Mouse (Mus musculus) hindbrain, embryonic 14.5 days (tissue): ENCODE measurements around the gene Ambra1. TPM values are rescaled to one million over a fixed set of nuclear protein-coding genes. Genes with fewer than 3 reads are reported as not detected.

Experiments
- ATAC-seq: fragments of 200-750 bp; cut with Nextera tagmentation; 2 replicates; pipeline ENCODE4 v1.8.0; 2017; ENCODE audit warnings: moderate number of reproducible peaks, mild to moderate bottlenecking, moderate TSS enrichment, moderate library complexity; ENCODE audit not compliant: low FRiP score
- DNase-seq: peaks from one replicate; pipeline ENCODE4 v3.0.0-alpha.2; 2015; ENCODE audit warnings: low spot score
- H3K27ac ChIP-seq: fragments of 300-500 bp; sonication (generic); 2 replicates; pipeline ENCODE4 v1.5.1; 2014; ENCODE audit warnings: mild to moderate bottlenecking, moderate library complexity
- H3K27me3 ChIP-seq: fragments of 300-500 bp; sonication (generic); 2 replicates; pipeline ENCODE4 v1.6.1; 2014; ENCODE audit warnings: mild to moderate bottlenecking, low read length, mixed read lengths; ENCODE audit not compliant: control insufficient read depth, insufficient read depth
- H3K36me3 ChIP-seq: fragments of 300-500 bp; sonication (generic); replicated peaks from 2 replicates; pipeline ENCODE4 v1.6.1; 2014; ENCODE audit not compliant: control insufficient read depth, insufficient read depth
- H3K4me1 ChIP-seq: fragments of 300-500 bp; sonication (generic); replicated peaks from 2 replicates; pipeline ENCODE4 v1.6.1; 2014; ENCODE audit warnings: antibody characterized with exemption, low read length, mixed read lengths; ENCODE audit not compliant: control insufficient read depth, insufficient read depth
- H3K4me2 ChIP-seq: fragments of 300-500 bp; sonication (generic); replicated peaks from 2 replicates; pipeline ENCODE4 v1.6.1; 2014; ENCODE audit warnings: mild to moderate bottlenecking, moderate library complexity
- H3K4me3 ChIP-seq: fragments of 300-500 bp; sonication (generic); replicated peaks from 2 replicates; pipeline ENCODE4 v1.5.1; 2014; ENCODE audit warnings: mild to moderate bottlenecking, low read length
- H3K9ac ChIP-seq: fragments of 300-500 bp; sonication (generic); 2 replicates; pipeline ENCODE4 v1.6.1; 2014
- H3K9me3 ChIP-seq: fragments of 300-500 bp; sonication (generic); 2 replicates; pipeline ENCODE4 v1.6.1; 2016; ENCODE audit warnings: low read length; ENCODE audit not compliant: control insufficient read depth
- WGBS: fragments of 180-500 bp; shearing (Covaris S2); extraction: QIAGEN DNeasy Blood & Tissue Kit; methylation state at CpG from one replicate; pipeline ENCODE4 v1.1.7; 2014; 5-methylcytosine and 5-hydroxymethylcytosine counted together
- polyA plus RNA-seq: library from polyadenylated mRNA; unstranded; fragments of >200 nt; fragmentation: Nextera tagmentation; extraction: Ambion mirVana; gene quantifications from 2 replicates; pipeline ENCODE4 v1.2.1, GENCODE M21; 2014

Gene Ambra1
- polyA plus RNA-seq, 1 experiment from 2014 or later = 22.2 TPM

GRCm38 (mm10) chr2:91779166-91779565 is 49.2 kb downstream of the Ambra1 start:
- H3K9me3 ChIP-seq = no peaks in the 10 kb centered on the region
- no peak overlapping the region for H3K4me2 ChIP-seq
- no peak overlapping the region for H3K4me3 ChIP-seq
- H3K27ac ChIP-seq = 0 out of 2 replicates have a peak overlapping the region, but pooled peaks have one; percentile 4
- H3K27me3 ChIP-seq = no peaks in the 10 kb centered on the region
- no peaks in the 10 kb centered on the region for H3K4me1 ChIP-seq
- H3K9ac ChIP-seq = no peak overlapping the region
- WGBS = 76% methylated on average over 3 of the region's 3 CpGs
- ATAC-seq = no peak
- DNase-seq = peak; percentile 73
- H3K36me3 ChIP-seq = peaks cover 12% of the 10 kb centered on the region

GRCm38 (mm10) chr2:91791621-91792020 is 61.7 kb downstream of the Ambra1 start:
- no peaks in the 10 kb centered on the region for H3K27me3 ChIP-seq
- 36% methylated on average over 2 of the region's 2 CpGs for WGBS
- no peaks in the 10 kb centered on the region for H3K9me3 ChIP-seq
- no peak overlapping the region for H3K9ac ChIP-seq
- H3K4me1 ChIP-seq = no peaks in the 10 kb centered on the region
- H3K27ac ChIP-seq = no peak overlapping the region
- ATAC-seq (no peak), DNase-seq (no peak)
- no peak overlapping the region for H3K4me3 ChIP-seq
- no peaks in the 10 kb centered on the region for H3K36me3 ChIP-seq
- no peak overlapping the region for H3K4me2 ChIP-seq

GRCm38 (mm10) chr2:91792346-91792745 is 62.4 kb downstream of the Ambra1 start:
- DNase-seq (no peak), ATAC-seq (no peak)
- H3K9me3 ChIP-seq = no peaks in the 10 kb centered on the region
- no peaks in the 10 kb centered on the region for H3K36me3 ChIP-seq
- no peak overlapping the region for H3K4me2 ChIP-seq
- no peak overlapping the region for H3K27ac ChIP-seq
- 96% methylated on average over 1 of the region's 1 CpGs for WGBS
- H3K27me3 ChIP-seq = no peaks in the 10 kb centered on the region
- no peaks in the 10 kb centered on the region for H3K4me1 ChIP-seq
- no peak overlapping the region for H3K4me3 ChIP-seq
- H3K9ac ChIP-seq = no peak overlapping the region

- Histone ChIP-seq H3K4me1 (no peaks in the 10 kb centered on the region), H3K27me3 (no peaks in the 10 kb centered on the region), H3K27ac (no peak overlapping the region), H3K9me3 (no peaks in the 10 kb centered on the region), H3K4me2 (no peak overlapping the region), H3K4me3 (no peak overlapping the region), H3K36me3 (no peaks in the 10 kb centered on the region), H3K9ac (no peak overlapping the region)
- WGBS = 49% methylated on average over 2 of the region's 2 CpGs
- DNase-seq (no peak), ATAC-seq (no peak)
These were observed 64.5 kb downstream of the Ambra1 start for GRCm38 (mm10) chr2:91794466-91794865.

GRCm38 (mm10) chr2:91795091-91795490 is 65.2 kb downstream of the Ambra1 start:
- no peak for DNase-seq
- ATAC-seq = no peak
- Histone ChIP-seq H3K9ac (no peak overlapping the region), H3K27me3 (no peaks in the 10 kb centered on the region), H3K9me3 (no peaks in the 10 kb centered on the region), H3K4me2 (no peak overlapping the region), H3K27ac (no peak overlapping the region), H3K4me1 (no peaks in the 10 kb centered on the region), H3K4me3 (no peak overlapping the region), H3K36me3 (no peaks in the 10 kb centered on the region)
- WGBS = 84% methylated on average over 3 of the region's 3 CpGs

- Histone ChIP-seq H3K27me3 (no peaks in the 10 kb centered on the region), H3K4me1 (no peaks in the 10 kb centered on the region), H3K4me2 (no peak overlapping the region), H3K36me3 (peaks cover 23% of the 10 kb centered on the region), H3K27ac (no peak overlapping the region), H3K9ac (no peak overlapping the region), H3K4me3 (no peak overlapping the region), H3K9me3 (no peaks in the 10 kb centered on the region)
- no peak for ATAC-seq
- DNase-seq = no peak
- 95% methylated on average over 6 of the region's 6 CpGs for WGBS
These were observed 81.5 kb downstream of the Ambra1 start for GRCm38 (mm10) chr2:91811433-91811832.

- H3K4me3 ChIP-seq = no peak overlapping the region
- no peak overlapping the region for H3K4me2 ChIP-seq
- H3K9me3 ChIP-seq = no peaks in the 10 kb centered on the region
- no peaks in the 10 kb centered on the region for H3K4me1 ChIP-seq
- no peak overlapping the region for H3K27ac ChIP-seq
- peaks cover 8% of the 10 kb centered on the region; the same call in 1 of the 2 replicates for H3K36me3 ChIP-seq
- no peak overlapping the region for H3K9ac ChIP-seq
- no peak for ATAC-seq
- H3K27me3 ChIP-seq = no peaks in the 10 kb centered on the region
- no peak for DNase-seq
These were observed 86.8 kb downstream of the Ambra1 start for GRCm38 (mm10) chr2:91816741-91817140.

- H3K4me1 ChIP-seq = no peaks in the 10 kb centered on the region
- H3K9ac ChIP-seq = no peak overlapping the region
- H3K27me3 ChIP-seq = no peaks in the 10 kb centered on the region
- no peaks in the 10 kb centered on the region for H3K36me3 ChIP-seq
- H3K27ac ChIP-seq = no peak overlapping the region
- ATAC-seq = no peak
- H3K4me2 ChIP-seq = no peak overlapping the region
- DNase-seq = no peak
- H3K4me3 ChIP-seq = no peak overlapping the region
- no peaks in the 10 kb centered on the region for H3K9me3 ChIP-seq
These were observed 102.3 kb downstream of the Ambra1 start for GRCm38 (mm10) chr2:91832227-91832626.

GRCm38 (mm10) chr2:91834272-91834671 is 104.3 kb downstream of the Ambra1 start:
- Histone ChIP-seq H3K9ac (no peak overlapping the region), H3K4me3 (no peak overlapping the region), H3K36me3 (no peaks in the 10 kb centered on the region), H3K4me1 (no peaks in the 10 kb centered on the region), H3K9me3 (no peaks in the 10 kb centered on the region), H3K4me2 (no peak overlapping the region), H3K27ac (no peak overlapping the region), H3K27me3 (no peaks in the 10 kb centered on the region)
- 94% methylated on average over 1 of the region's 1 CpGs for WGBS
- DNase-seq = no peak
- no peak for ATAC-seq

GRCm38 (mm10) chr2:91835031-91835430 is 105.1 kb downstream of the Ambra1 start:
- H3K4me2 ChIP-seq = no peak overlapping the region
- no peak overlapping the region for H3K9ac ChIP-seq
- H3K4me1 ChIP-seq = no peaks in the 10 kb centered on the region
- no peaks in the 10 kb centered on the region for H3K36me3 ChIP-seq
- H3K4me3 ChIP-seq = no peak overlapping the region
- H3K27me3 ChIP-seq = no peaks in the 10 kb centered on the region
- WGBS = 92% methylated on average over 1 of the region's 1 CpGs
- no peak for ATAC-seq
- H3K27ac ChIP-seq = no peak overlapping the region
- no peak for DNase-seq
- H3K9me3 ChIP-seq = no peaks in the 10 kb centered on the region
